Mouse (Mus musculus) lung, adult 10 weeks (tissue): Measurements from ENCODE around the gene Cd53. TPM values are rescaled to one million over a fixed set of nuclear protein-coding genes. Genes with fewer than 3 reads are reported as not detected.

Experiments used
- polyA plus RNA-seq: library from polyadenylated mRNA; stranded (reverse); fragments of 350-450 nt; fragmentation: Illumina TruSeq; extraction: RNeasy Lipid Tissue Mini Kit (QIAGEN cat#74804); gene quantifications from one replicate; pipeline ENCODE4 v1.2.3, GENCODE M21; 2014; ENCODE audit warnings: low read depth, low replicate concordance; ENCODE audit not compliant: insufficient read depth

Cd53 gene
- polyA plus RNA-seq = 62.2 TPM

DNA sequence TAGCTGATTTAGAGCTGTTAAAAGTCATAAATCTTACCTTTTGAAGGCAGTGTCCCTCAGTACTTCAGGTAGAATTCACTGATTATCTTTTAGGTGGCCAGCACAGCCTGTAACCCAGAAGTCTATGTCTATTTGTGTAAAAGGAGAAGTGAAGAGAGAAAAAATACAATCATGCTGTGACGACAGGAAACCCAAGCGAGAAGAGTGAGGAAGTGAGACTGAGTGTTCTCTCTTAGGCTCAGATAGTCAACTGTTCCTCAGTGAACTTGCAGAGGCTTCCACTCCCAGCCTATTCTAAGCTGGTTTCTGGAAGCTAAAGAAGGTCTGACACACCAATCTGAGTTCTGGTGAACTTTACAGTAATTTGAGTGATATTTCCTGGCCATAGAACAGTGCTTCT lies at the start of gene Cd53:
Cd53 (minus strand) TSS at position 220 of the 400 bp plus-strand sequence.

DNA sequence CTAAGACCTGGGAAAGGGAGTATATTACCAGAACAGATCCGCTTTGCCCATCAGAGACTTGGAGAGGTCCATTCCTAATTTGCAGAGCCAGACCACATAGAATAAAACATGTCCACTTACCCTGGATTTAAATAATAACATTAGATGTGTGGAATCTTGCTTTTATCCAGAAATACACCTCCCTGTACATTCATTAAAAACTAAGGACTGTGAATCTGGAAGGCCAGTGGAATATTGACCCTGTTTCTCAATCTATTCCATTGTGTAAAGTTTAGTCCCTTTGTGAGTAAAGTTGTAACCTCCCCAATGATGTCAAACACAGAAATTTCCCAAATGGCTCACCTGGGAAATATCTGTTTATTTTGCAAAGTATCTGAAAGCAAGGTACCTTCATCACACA lies 36.2 kb upstream of the Cd53 start, which contains the start of gene Olfr266:
Olfr266 (minus strand) TSS at position 101 of the 400 bp plus-strand sequence.

Other genes starting within 250 kb of the Cd53 start
- gene Dram2, start 242.4 kb downstream of the Cd53 start, polyA plus RNA-seq = 96.6 TPM
- gene Cept1, start 242.3 kb downstream of the Cd53 start, polyA plus RNA-seq = 59.8 TPM
- 13.1 TPM for gene Lrif1, start 105.2 kb downstream of the Cd53 start, polyA plus RNA-seq
- gene Olfr266, start 36.1 kb upstream of the Cd53 start, polyA plus RNA-seq = not detected
- 0.52 TPM for gene Kcna3, start 246.0 kb upstream of the Cd53 start, polyA plus RNA-seq